Mouse (Mus musculus) C2C12 (cell line): ENCODE measurements around the gene Phactr2.

Experiments used
- CTCF ChIP-seq: IDR thresholded peaks from one replicate; pipeline ENCODE4 v1.5.1; 2011; ENCODE audit not compliant: control insufficient read depth, insufficient read depth, insufficient read length
- MYOD1 ChIP-seq: IDR thresholded peaks from one replicate; pipeline ENCODE4 v1.6.1; 2011; ENCODE audit warnings: low read depth; ENCODE audit not compliant: control insufficient read depth, insufficient read length
- USF1 ChIP-seq: IDR thresholded peaks from one replicate; pipeline ENCODE4 v1.6.1; 2011; ENCODE audit warnings: low read depth, mild to moderate bottlenecking, control low read depth, moderate library complexity

DNA sequence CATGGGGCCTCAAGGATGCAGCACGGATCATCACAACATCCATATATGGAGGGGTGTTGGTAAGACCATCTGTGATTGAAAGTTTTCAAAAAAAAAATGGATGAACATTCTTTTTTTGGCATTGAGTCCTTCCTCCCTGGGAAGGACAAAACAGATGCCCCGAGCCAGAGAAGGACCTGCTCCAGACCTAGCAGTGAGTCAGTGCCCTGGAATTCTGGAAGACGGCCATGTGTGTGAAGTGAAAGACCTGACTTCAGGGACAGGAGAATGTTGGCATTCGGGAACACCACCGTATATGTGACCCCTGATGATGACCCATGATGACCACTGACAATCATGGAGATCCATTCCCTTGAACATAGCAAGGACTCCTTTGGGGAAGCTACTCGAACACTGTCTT lies 15.5 kb upstream of the Phactr2 start:
- TF ChIP-seq CTCF: no peak
- no peak for TF ChIP-seq USF1
- TF ChIP-seq MYOD1: no peak
